Comparison of ENCODE assay signal across 19 mouse cellular contexts in the genomic region with DNA sequence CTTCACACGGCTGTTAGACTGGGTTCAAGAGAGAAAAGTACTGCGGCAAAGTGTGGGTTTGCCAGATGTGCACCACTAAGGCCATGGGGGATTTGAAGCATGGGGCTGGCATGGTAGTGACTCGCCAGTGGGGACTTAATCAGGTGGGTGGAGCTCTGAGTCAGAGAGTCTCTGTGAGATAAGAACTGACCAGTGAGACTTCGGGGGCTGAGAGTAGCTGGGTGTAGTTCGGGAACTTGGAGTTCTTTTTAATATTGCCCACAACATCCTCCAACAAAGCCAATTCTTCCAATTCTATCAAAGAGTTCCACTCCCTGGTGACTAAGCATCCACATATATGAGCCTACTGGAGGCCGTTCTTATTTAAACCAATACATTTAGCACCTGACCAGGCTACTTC.
DNase-seq lines count a peak whose midpoint lies in the region; ATAC-seq and TF ChIP-seq lines count a peak whose summit lies in the region.
"Had no signal": no experiment of that assay in that cellular context is flagged by ENCODE, and none has a peak within 500 bp of the region (broad histone marks: within the 10 kb centered on the region; RNA-seq: fewer than 3 reads in every experiment).

No protein-coding gene starts in this region.

- no peaks in the 10 kb centered on the region for H3K36me3 ChIP-seq in ES-Bruce4 (ENCODE audit: control insufficient read depth, insufficient read depth, low read length, poor library complexity, severe bottlenecking)
- no peaks in the 10 kb centered on the region for H3K36me3 ChIP-seq in stomach, postnatal 0 days (ENCODE audit: control insufficient read depth, insufficient read depth, low read length)
- H3K36me3 ChIP-seq: embryonic facial prominence, embryonic 10.5 days; forebrain, embryonic 15.5 days; heart, embryonic 10.5 days; hindbrain, embryonic 10.5 days; intestine, embryonic 15.5 days had no signal

- H3K4me3 ChIP-seq in ES-Bruce4 (ENCODE audit: low read depth, low read length): peak overlapping the region; percentile 65
- no peak overlapping the region for H3K4me3 ChIP-seq in stomach, postnatal 0 days (ENCODE audit: low read depth, low read length)
- H3K4me3 ChIP-seq: embryonic facial prominence, embryonic 10.5 days; erythroblast, embryonic 14.5 days; forebrain, embryonic 15.5 days; heart, embryonic 10.5 days; hindbrain, embryonic 10.5 days; intestine, embryonic 15.5 days had no signal

- peak overlapping the region; percentile 73 for H3K9ac ChIP-seq in ES-Bruce4 (ENCODE audit: low read depth, poor library complexity, severe bottlenecking)
- no peak overlapping the region for H3K9ac ChIP-seq in stomach, postnatal 0 days (ENCODE audit: low read length)
- H3K9ac ChIP-seq: forebrain, embryonic 15.5 days; hindbrain, embryonic 14.5 days; intestine, embryonic 15.5 days had no signal

- DNase-seq in adrenal gland, adult 2 months: peak; percentile 17
- DNase-seq in adrenal gland, adult 18-20 months (ENCODE audit: low spot score in 2 of 2): no peak
- peak; percentile 20 for DNase-seq in fibroblast of lung, adult 2 months (ENCODE audit: low read depth)
- DNase-seq in stomach, postnatal 0 days (ENCODE audit: low spot score): peak; percentile 29
- no peak for DNase-seq in heart, postnatal 10 days
- no peak for DNase-seq in left cerebral cortex, postnatal 14 days (ENCODE audit: low spot score in 2 of 2)
- DNase-seq in kidney, adult 9 months: no peak
- DNase-seq: adrenal gland, postnatal 14 days; cerebellum, adult 11-12 months; cerebellum, adult 9-11 months; gastrocnemius, postnatal 10 days had no signal

- H3K27me3 ChIP-seq in ES-Bruce4 (ENCODE audit: control insufficient read depth, insufficient read depth, low read length, poor library complexity, severe bottlenecking): no peaks in the 10 kb centered on the region
- no peaks in the 10 kb centered on the region for H3K27me3 ChIP-seq in stomach, postnatal 0 days (ENCODE audit: control insufficient read depth, insufficient read depth, low read length)
- H3K27me3 ChIP-seq: forebrain, embryonic 15.5 days; intestine, embryonic 15.5 days had no signal

- no peak for TF ChIP-seq POLR2A in ES-Bruce4 (IDR thresholded peaks at IDR 0.05; ENCODE audit: insufficient read depth, low read length)

- ATAC-seq in stomach, postnatal 0 days (ENCODE audit: low FRiP score, low TSS enrichment): peak; percentile 69; the same call in 1 of the 2 replicates
- ATAC-seq: forebrain, embryonic 15.5 days had no signal

- no peak for TF ChIP-seq CTCF in ES-Bruce4 (IDR thresholded peaks at IDR 0.05; ENCODE audit: low read depth, low read length)
- TF ChIP-seq CTCF in stomach, postnatal 0 days (IDR thresholded peaks at IDR 0.05; ENCODE audit: low read depth): no peak

- no peak overlapping the region for H3K4me2 ChIP-seq in stomach, postnatal 0 days (replicated peaks; ENCODE audit: low read depth)
- H3K4me2 ChIP-seq: forebrain, embryonic 15.5 days; hindbrain, embryonic 14.5 days; intestine, embryonic 15.5 days had no signal

- TF ChIP-seq EP300 in ES-Bruce4 (IDR thresholded peaks at IDR 0.05; ENCODE audit: insufficient read depth, low read depth, low read length): no peak
- no peak for TF ChIP-seq EP300 in stomach, postnatal 0 days (optimal IDR thresholded peaks at IDR 0.05)

- peak overlapping the region; percentile 92 for H3K27ac ChIP-seq in ES-Bruce4 (ENCODE audit: insufficient read depth, low read length)
- H3K27ac ChIP-seq in stomach, postnatal 0 days (replicated peaks): no peak overlapping the region
- H3K27ac ChIP-seq: embryonic facial prominence, embryonic 10.5 days; forebrain, embryonic 15.5 days; hindbrain, embryonic 14.5 days had no signal

- 67% methylated on average over 6 of the region's 6 CpGs for WGBS in stomach, postnatal 0 days

- no peaks in the 10 kb centered on the region for H3K4me1 ChIP-seq in ES-Bruce4 (ENCODE audit: control insufficient read depth, insufficient read depth, low read length)
- H3K4me1 ChIP-seq in stomach, postnatal 0 days (replicated peaks; ENCODE audit: control insufficient read depth, insufficient read depth): no peaks in the 10 kb centered on the region; the same call in 1 of the 2 replicates
- H3K4me1 ChIP-seq: forebrain, embryonic 15.5 days had no signal

- intact Hi-C loops in heart, postnatal 10 days (cut with DNase I): no loop called here
- intact Hi-C loops in left cerebral cortex, postnatal 14 days (cut with DNase I): no loop called here

- H3K9me3 ChIP-seq in ES-Bruce4 (replicated peaks; ENCODE audit: control insufficient read depth, insufficient read depth, low read length, poor library complexity, severe bottlenecking): no peaks in the 10 kb centered on the region
- no peaks in the 10 kb centered on the region for H3K9me3 ChIP-seq in stomach, postnatal 0 days (ENCODE audit: control insufficient read depth, low read length)
- H3K9me3 ChIP-seq: embryonic facial prominence, embryonic 10.5 days; forebrain, embryonic 15.5 days; heart, embryonic 10.5 days; hindbrain, embryonic 10.5 days; intestine, embryonic 15.5 days had no signal

Comparison
In these comparisons a context has a peak if more than half of its experiments do, and no peak if none do; other contexts are left out.
1. DNase-seq: peak in adrenal gland, adult 2 months (single experiment), fibroblast of lung, adult 2 months (single experiment) and stomach, postnatal 0 days (single experiment); none in adrenal gland, adult 18-20 months (0 of 2), heart, postnatal 10 days (0 of 2), left cerebral cortex, postnatal 14 days (0 of 2) and kidney, adult 9 months (single experiment).